Mouse (Mus musculus) hindbrain, embryonic 10.5 days (tissue): ENCODE results near the gene Ints3. TPM values are rescaled to one million over a fixed set of nuclear protein-coding genes. Genes with fewer than 3 reads are reported as not detected.

Experiments used
- DNase-seq: peaks from one replicate; pipeline ENCODE4 v3.0.0-alpha.2; 2017; ENCODE audit warnings: low spot score
- H3K27ac ChIP-seq: fragments of 300-500 bp; sonication (generic); 2 replicates; pipeline ENCODE4 v1.5.1; 2016; ENCODE audit warnings: mild to moderate bottlenecking, moderate library complexity
- H3K27me3 ChIP-seq: fragments of 300-500 bp; sonication (generic); 2 replicates; pipeline ENCODE4 v1.6.1; 2016; ENCODE audit warnings: mild to moderate bottlenecking; ENCODE audit not compliant: poor library complexity, insufficient read depth, severe bottlenecking
- H3K36me3 ChIP-seq: fragments of 300-500 bp; sonication (generic); 2 replicates; pipeline ENCODE4 v1.6.1; 2016; ENCODE audit warnings: mild to moderate bottlenecking, moderate library complexity
- H3K4me1 ChIP-seq: fragments of 300-500 bp; sonication (generic); replicated peaks from 2 replicates; pipeline ENCODE4 v1.6.1; 2016; ENCODE audit warnings: mild to moderate bottlenecking
- H3K4me3 ChIP-seq: fragments of 300-500 bp; sonication (generic); 2 replicates; pipeline ENCODE4 v1.5.1; 2016; ENCODE audit warnings: mild to moderate bottlenecking, moderate library complexity
- H3K9me3 ChIP-seq: fragments of 300-500 bp; sonication (generic); 2 replicates; pipeline ENCODE4 v1.6.1; 2016; ENCODE audit warnings: mild to moderate bottlenecking, moderate library complexity
- WGBS: fragments of 180-500 bp; shearing (Covaris S2); methylation state at CpG from one replicate; pipeline ENCODE4 v1.1.7; 2016; 5-methylcytosine and 5-hydroxymethylcytosine counted together
- polyA plus RNA-seq: library from polyadenylated mRNA; unstranded; fragments of >200 nt; fragmentation: Nextera tagmentation; extraction: Ambion mirVana; gene quantifications from 2 replicates; pipeline ENCODE4 v1.2.1, GENCODE M21; 2016

The Ints3 gene
- polyA plus RNA-seq, 1 experiment from 2014 or later, result 37.6 TPM

DNA sequence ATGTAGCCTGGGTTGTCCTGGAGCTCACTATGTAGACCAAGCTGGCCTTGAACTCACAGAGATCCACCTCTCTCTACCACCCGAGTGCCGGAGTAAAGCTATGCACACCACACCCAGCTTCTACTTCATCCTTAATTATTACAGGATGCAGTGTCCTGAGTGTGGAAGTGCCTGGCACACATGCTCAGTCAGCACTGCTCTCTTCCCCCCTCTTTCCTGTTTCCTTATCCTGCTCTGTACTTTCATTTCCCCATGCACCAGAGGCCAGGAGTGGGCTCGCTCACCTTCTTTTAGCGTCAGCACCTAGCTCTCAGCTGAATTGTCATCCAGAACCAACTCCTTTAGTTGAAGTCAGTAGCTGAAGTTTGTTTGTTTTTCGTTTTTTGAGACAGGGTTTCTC is 26.9 kb upstream of the Ints3 start:
- 81% methylated on average over 5 of the region's 5 CpGs for WGBS

GRCm38 (mm10) chr3:90459727-90460126 is 26.3 kb upstream of the Ints3 start:
- Histone ChIP-seq H3K4me1 (peaks cover 3% of the 10 kb centered on the region), H3K9me3 (no peaks in the 10 kb centered on the region), H3K4me3 (no peak overlapping the region), H3K27me3 (peaks cover 44% of the 10 kb centered on the region), H3K27ac (no peak overlapping the region), H3K36me3 (no peaks in the 10 kb centered on the region)
- 78% methylated on average over 9 of the region's 9 CpGs for WGBS
- no peak for DNase-seq

More for the DNA sequence above, 26.9 kb upstream of the Ints3 start:
- Histone ChIP-seq H3K36me3 (no peaks in the 10 kb centered on the region), H3K4me3 (no peak overlapping the region), H3K4me1 (peaks cover 9% of the 10 kb centered on the region), H3K9me3 (no peaks in the 10 kb centered on the region), H3K27me3 (peaks cover 50% of the 10 kb centered on the region), H3K27ac (no peak overlapping the region)
- no peak for DNase-seq

DNA sequence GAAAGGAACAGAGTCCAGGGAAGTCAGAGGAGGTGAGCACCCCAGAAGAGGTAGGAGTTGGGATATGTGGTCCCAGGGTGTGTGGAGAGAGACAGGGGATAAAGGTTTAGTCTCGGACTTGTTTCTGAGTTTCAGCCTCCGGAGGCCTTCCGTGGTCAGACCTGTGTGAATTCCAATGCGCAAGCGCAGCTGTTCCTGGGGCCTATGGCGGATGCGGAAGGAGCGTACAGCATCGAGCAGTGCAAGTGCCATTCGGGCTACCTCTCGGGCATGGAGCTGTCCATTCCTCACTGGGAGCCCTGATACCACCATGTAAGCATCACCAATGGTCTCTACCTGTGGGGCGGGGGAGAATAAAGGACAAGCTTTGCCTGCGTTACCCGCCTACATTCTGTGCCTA is 21.5 kb upstream of the Ints3 start:
- Histone ChIP-seq H3K27me3 (no peaks in the 10 kb centered on the region), H3K4me3 (no peak overlapping the region), H3K9me3 (no peaks in the 10 kb centered on the region), H3K4me1 (peaks cover 12% of the 10 kb centered on the region; the same call in 1 of the 2 replicates), H3K27ac (no peak overlapping the region), H3K36me3 (no peaks in the 10 kb centered on the region)
- WGBS, result 87% methylated on average over 14 of the region's 14 CpGs
- DNase-seq, result no peak

- no peaks in the 10 kb centered on the region for H3K36me3 ChIP-seq
- no peak for DNase-seq
- peaks cover 27% of the 10 kb centered on the region for H3K4me1 ChIP-seq
- no peaks in the 10 kb centered on the region for H3K27me3 ChIP-seq
- peak overlapping the region; percentile 25; the same call in 1 of the 2 replicates for H3K4me3 ChIP-seq
- H3K27ac ChIP-seq, result no peak overlapping the region; the same call in 1 of the 2 replicates
- H3K9me3 ChIP-seq, result no peaks in the 10 kb centered on the region
- 57% methylated on average over 10 of the region's 10 CpGs for WGBS
Measured at GRCm38 (mm10) chr3:90451396-90452095, 18.1 kb upstream of the Ints3 start.

DNA sequence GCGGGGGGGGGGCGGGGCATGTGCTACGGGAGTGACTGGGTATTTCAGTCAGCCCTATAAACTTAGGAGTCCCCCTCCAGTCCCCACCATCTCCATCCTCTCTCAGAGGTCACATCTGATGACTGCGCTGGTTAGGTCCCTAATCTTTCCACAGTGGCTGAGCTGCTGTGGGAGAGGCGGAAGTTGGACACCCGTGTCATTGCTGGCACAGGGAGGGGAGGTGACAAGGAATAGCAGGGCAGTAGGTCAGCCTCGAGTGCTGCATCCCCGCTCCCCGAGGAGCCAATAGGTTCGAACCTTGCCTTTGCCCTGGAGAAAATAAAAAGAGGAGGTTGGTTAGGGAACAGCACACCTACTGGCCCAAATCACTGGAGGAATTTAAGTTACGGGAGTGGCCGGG is 17.5 kb upstream of the Ints3 start:
- WGBS, result 35% methylated on average over 12 of the region's 12 CpGs
- H3K27me3 ChIP-seq, result no peaks in the 10 kb centered on the region
- H3K36me3 ChIP-seq, result no peaks in the 10 kb centered on the region
- H3K4me1 ChIP-seq, result peaks cover 34% of the 10 kb centered on the region
- H3K27ac ChIP-seq, result no peak overlapping the region; the same call in 1 of the 2 replicates
- DNase-seq, result no peak
- no peaks in the 10 kb centered on the region for H3K9me3 ChIP-seq
- H3K4me3 ChIP-seq, result peak overlapping the region; percentile 25; the same call in 1 of the 2 replicates

- no peaks in the 10 kb centered on the region for H3K9me3 ChIP-seq
- 20% methylated on average over 6 of the region's 6 CpGs for WGBS
- H3K4me3 ChIP-seq, result no peak overlapping the region
- H3K27ac ChIP-seq, result peak overlapping the region; percentile 45; the same call in 1 of the 2 replicates
- no peaks in the 10 kb centered on the region for H3K36me3 ChIP-seq
- DNase-seq, result no peak
- H3K27me3 ChIP-seq, result no peaks in the 10 kb centered on the region
- H3K4me1 ChIP-seq, result peaks cover 38% of the 10 kb centered on the region
Measured at GRCm38 (mm10) chr3:90448626-90449025, 15.2 kb upstream of the Ints3 start.

DNA sequence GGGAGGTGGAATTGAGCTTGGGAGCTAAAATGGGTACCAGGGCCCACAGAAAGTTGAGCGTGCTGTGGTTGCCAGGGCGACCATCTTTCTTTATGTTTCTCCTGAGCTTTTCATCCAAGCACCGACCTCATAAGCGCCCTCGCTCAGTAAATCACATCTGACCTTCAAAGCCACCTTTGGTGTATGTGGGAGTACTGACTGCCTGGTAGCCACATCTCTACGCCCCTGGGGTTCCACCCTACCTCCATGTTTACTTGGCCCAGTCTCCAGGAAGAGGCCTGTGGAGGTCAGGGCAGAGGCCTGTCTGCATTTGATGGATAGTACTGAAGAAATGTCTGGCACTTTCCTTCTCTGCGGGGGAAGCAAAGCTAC is 13.7 kb upstream of the Ints3 start:
- peaks cover 38% of the 10 kb centered on the region for H3K4me1 ChIP-seq
- WGBS, result 35% methylated on average over 7 of the region's 7 CpGs

DNA sequence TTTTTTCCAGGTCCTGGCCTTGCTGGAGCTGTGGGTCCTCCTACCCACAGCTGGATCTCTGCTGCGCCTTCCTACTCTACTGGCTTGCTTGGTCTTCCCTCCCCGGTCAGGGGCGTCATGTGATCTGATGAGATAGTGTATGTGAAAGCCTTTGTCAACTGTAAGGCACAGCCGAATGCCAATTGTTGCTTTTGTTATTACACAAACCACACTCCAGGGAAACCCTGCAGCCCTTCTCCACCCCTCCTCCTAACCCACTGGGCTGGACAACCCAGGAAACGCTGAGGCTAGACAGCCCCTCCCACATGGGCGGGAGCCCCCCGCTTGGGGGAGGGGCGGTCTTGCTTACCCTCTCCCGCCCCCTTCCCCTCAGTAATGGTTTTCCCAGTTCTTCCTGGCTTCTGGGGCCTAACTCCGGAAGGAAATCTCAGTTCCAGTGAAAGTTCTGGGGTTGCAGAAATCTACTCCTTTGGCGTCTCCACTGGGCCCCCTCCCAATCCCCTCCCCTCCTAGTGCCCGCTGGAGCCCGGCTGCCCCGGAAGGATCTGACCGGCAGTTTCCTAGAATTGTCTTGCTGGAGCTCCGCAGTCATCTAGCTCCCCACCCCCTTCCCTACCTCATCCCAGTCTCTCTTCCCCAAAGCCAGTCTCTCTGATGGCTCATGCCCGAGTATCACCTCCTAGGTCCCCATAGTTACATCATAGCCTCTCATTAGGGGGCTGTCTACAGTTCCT is 13.1 kb upstream of the Ints3 start:
- no peaks in the 10 kb centered on the region for H3K9me3 ChIP-seq
- peaks cover 37% of the 10 kb centered on the region for H3K4me1 ChIP-seq
- under 1% methylated on average over 17 of the region's 17 CpGs for WGBS
- peak overlapping the region; percentile 50 for H3K4me3 ChIP-seq
- DNase-seq, result peak; percentile 88
- H3K36me3 ChIP-seq, result no peaks in the 10 kb centered on the region
- H3K27me3 ChIP-seq, result no peaks in the 10 kb centered on the region
- H3K27ac ChIP-seq, result peak overlapping the region; percentile 96

More for the DNA sequence above, 13.7 kb upstream of the Ints3 start:
- no peak for DNase-seq
- H3K36me3 ChIP-seq, result no peaks in the 10 kb centered on the region
- H3K27me3 ChIP-seq, result no peaks in the 10 kb centered on the region
- H3K27ac ChIP-seq, result peak overlapping the region; percentile 96
- peak overlapping the region; percentile 50 for H3K4me3 ChIP-seq
- no peaks in the 10 kb centered on the region for H3K9me3 ChIP-seq

DNA sequence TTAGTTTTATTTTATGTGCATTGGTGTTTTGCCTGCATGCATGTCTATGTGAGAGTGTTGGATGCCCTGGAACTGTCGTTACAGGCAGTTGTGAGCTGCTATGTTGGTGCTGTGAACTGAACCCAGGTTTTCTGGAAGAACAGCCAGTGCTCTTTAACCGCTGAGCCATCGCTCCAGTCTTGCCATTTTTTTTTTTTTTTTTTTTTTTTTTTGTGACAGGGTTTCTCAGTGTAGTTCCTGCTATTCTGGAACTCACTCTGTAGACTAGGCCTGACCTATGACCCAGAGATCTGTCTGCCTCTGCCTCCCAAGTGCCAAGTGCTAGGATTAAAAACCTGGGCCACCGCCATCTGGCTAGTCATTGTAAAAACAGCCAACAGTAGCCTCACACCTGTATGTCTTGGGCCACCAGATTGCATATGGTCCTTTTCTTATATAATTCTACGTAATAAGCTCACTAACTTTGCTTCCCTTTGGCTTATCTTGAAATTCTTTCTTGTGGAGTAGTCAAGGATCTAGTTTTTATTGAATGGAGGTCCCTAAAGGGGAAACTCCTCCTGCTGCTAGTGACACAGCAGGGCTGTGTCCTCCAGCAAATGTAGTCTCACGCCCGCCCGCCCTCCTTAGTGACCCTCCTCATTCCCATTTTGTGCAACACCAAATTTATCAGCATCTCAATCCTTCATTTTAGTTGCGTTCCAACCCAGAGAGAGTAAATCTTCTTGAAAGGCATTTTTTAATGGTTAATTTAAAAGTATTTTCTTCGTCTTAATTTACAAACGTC is 12.2 kb upstream of the Ints3 start:
- Histone ChIP-seq H3K4me3 (peak overlapping the region; percentile 50), H3K9me3 (no peaks in the 10 kb centered on the region), H3K4me1 (peaks cover 27% of the 10 kb centered on the region), H3K27ac (peak overlapping the region; percentile 96), H3K27me3 (no peaks in the 10 kb centered on the region), H3K36me3 (no peaks in the 10 kb centered on the region)
- no peak for DNase-seq
- WGBS, result 64% methylated on average over 11 of the region's 11 CpGs

DNA sequence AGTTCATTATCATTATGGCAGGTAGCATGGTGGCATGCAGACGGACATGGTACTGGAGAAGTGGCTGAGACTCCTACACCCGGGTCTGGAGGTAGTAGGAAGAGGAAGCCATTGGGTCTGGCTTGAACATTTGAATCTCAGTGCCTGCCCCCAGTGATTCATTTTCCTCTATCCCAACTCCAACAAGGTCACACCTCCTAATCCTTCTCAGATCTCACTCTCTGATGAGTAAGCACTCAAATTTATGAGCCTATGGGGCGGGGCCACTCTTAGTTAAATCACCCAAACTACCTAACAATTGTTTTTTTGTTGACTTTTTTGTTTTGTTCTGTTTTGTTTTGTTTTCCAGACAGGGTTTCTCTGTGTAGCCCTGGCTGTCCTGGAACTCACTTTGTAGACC is 10.6 kb upstream of the Ints3 start:
- 87% methylated on average over 3 of the region's 3 CpGs for WGBS

GRCm38 (mm10) chr3:90440756-90441155 is 7.3 kb upstream of the Ints3 start:
- Histone ChIP-seq H3K27me3 (no peaks in the 10 kb centered on the region), H3K27ac (no peak overlapping the region), H3K9me3 (no peaks in the 10 kb centered on the region), H3K4me1 (peaks cover 3% of the 10 kb centered on the region), H3K36me3 (no peaks in the 10 kb centered on the region), H3K4me3 (no peak overlapping the region)
- DNase-seq, result no peak
- 93% methylated on average over 2 of the region's 2 CpGs for WGBS

More for the DNA sequence above, 10.6 kb upstream of the Ints3 start:
- peaks cover 26% of the 10 kb centered on the region for H3K4me1 ChIP-seq
- H3K27ac ChIP-seq, result no peak overlapping the region
- H3K27me3 ChIP-seq, result no peaks in the 10 kb centered on the region
- no peaks in the 10 kb centered on the region for H3K36me3 ChIP-seq
- no peak for DNase-seq
- H3K9me3 ChIP-seq, result no peaks in the 10 kb centered on the region
- H3K4me3 ChIP-seq, result no peak overlapping the region

DNA sequence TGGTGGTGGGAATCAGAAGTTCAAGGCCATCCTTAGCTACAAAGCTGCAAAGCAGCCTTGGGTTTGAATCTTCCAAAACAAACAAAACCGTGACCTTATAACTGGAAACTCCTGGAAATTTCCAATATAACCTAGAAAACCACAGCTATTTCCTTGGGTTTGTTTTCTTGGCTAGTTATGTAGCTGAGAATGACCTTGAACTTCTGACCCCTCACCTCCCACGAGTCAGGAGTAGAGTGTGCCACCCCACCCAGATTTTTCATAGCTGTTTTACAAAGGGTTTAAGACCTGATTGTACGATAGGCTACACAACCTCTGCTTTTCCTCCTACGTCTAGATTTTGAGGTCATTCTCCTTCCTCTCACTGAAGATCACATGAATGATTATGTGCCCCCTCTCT is 3.7 kb upstream of the Ints3 start:
- Histone ChIP-seq H3K9me3 (no peaks in the 10 kb centered on the region), H3K4me1 (peaks cover 8% of the 10 kb centered on the region), H3K36me3 (no peaks in the 10 kb centered on the region), H3K4me3 (no peak overlapping the region), H3K27me3 (no peaks in the 10 kb centered on the region), H3K27ac (no peak overlapping the region)
- no peak for DNase-seq
- WGBS, result 84% methylated on average over 4 of the region's 4 CpGs
